Mouse (Mus musculus) right cerebral cortex, adult 18-20 months (tissue): ENCODE measurements around the gene Ackr2.

Source experiments
- DNase-seq: peaks from one replicate; pipeline ENCODE4 v3.0.0; 2022; ENCODE audit warnings: mixed read lengths

The Ackr2 gene

DNA sequence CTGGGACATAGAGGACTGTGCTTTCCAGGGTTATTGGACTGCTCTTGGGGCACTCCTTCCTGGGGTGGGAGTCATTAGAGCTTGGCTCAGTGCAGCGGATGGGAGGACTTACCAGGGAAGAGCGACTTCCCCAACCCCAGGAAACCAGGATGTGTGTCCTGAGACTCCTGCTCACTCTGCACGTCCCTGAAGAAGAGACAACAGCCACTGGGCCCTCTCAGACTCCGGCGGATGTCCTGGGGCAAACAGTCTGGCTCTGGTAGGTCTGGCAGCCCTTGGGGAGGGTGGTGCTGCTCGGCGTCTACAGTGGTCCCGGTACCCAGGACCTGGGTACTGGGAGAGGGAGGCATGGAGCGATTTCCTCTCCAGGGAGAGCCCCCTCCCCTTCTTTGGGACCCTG is at the start of gene Ackr2:
Gene Ackr2, plus strand, starts transcription at position 111 of the 400 bp plus-strand sequence.
- DNase-seq, result no peak

- no peak for DNase-seq
These were observed 43.9 kb upstream of the Ackr2 start for GRCm38 (mm10) chr9:121854246-121854645.

GRCm38 (mm10) chr9:121856649-121857416 is 41.3 kb upstream of the Ackr2 start:
- DNase-seq, result no peak

DNA sequence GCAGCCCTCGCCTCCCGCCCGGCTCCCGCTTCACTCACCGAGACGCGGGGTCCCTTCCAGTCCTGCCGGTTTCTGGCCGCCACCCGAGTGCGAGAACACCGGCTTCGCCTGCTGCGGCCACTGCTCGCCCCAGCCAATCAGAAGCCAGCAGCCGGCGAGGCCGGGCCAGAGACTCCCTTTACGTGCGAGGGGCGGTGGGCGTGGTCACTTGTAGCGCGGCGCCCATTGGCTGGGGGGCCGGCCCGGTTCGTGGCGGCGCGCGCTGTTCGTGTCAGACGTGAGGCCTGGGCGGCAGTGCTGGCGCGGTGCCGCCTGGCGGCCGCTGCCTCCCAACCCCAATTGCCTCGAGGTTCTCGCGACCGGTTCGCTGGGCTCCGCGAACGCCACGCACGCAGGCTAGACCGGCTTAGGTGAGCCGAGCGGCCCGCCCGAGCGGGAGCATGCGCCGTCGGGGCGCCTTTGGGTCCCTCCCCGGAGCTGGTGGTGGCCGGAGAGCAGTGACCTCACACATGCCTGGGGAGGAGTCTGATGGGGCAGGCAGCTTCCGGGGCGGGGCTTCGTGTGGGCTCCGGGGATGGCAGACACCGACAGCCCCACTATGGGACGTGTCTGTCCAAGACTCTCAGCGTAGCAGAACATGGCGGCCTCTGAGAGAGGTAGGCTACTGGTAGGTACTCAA is 40.5 kb upstream of the Ackr2 start:
- peak; percentile 99 for DNase-seq

GRCm38 (mm10) chr9:121858153-121858488 is 40.0 kb upstream of the Ackr2 start, which contains the start of gene Higd1a:
Higd1a (minus strand) TSS chr9:121858362.
- no peak for DNase-seq

DNA sequence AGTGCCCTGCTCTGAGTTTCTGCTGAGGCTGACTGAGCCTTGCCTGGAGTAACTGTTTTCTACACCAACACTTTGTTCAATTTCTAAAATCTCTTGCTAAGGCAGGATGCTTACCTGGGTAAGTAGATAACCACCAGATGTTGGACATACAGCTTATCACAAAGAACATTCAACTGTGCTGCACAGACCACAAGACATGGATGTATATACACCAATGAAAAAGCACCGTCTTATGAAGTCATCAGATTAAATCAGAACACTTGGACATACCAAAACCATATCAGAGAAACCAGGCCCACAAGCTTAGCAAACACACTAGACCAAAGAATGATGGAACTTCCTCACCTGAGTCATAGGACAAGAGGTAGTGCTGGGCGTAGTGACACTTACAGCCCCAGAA is 38.8 kb upstream of the Ackr2 start:
- DNase-seq, result no peak

- no peak for DNase-seq
These were observed 37.2 kb upstream of the Ackr2 start for GRCm38 (mm10) chr9:121860921-121861320.

DNA sequence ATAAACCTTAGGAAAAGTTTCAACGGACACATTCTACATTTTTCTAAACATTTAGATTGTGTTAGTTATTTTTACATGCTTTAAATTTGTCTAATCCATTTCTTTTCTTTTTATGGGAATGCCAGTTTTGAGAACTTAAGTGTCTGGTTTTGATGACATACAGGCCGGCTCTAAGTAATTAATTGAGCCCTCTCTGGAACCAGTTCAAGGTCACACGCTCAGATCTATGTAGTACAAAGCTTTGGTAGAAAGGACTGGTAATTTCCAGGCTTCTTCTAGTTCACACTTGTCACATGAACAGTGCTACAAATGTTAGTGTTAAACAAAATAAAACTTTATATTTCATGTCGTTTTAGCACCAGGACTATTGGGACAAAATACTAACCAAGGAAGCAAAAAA is 33.3 kb upstream of the Ackr2 start:
- DNase-seq, result no peak

- no peak for DNase-seq
These were observed 32.6 kb upstream of the Ackr2 start for GRCm38 (mm10) chr9:121865425-121866008.

DNA sequence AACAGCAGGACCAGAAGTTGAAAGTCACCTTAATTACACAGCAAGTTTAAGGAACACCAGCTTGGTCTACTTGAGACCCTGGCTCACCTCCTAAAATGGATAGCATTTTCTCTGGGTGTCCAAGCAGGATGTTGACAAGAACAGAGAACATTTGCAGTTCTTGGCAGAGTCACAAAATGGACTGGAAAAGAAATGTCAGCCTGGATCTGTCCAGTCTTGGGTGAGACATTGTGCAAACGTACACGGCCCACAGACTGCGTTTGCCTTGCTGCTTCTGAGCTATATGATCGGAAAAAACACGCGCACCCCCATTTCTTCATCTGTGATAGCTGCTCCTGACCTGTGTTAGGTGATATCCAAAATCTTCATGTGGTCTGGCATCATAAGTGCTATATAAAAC is 30.5 kb upstream of the Ackr2 start:
- DNase-seq, result no peak

DNA sequence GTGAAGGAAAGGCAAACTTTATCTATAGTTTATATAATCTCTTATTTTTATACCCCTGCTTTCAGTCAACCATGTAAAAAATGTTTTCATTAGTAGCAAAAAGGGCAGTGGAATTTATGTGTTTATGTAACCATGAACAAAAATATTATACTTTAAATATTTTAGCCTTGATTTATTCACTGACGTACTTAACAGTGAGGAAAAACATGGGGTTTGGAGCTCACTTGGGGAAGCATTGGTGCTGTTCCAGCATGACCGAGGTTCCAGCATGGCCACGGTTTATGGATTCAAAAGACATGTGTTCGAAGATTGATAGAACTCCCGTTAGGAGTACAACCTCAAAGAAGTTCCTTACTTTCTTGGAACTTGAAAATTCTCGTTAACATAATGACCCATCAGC is 29.9 kb upstream of the Ackr2 start:
- DNase-seq, result no peak

- DNase-seq, result no peak
These were observed 28.7 kb upstream of the Ackr2 start for GRCm38 (mm10) chr9:121869432-121869831.

GRCm38 (mm10) chr9:121869973-121870515 is 28.1 kb upstream of the Ackr2 start:
- DNase-seq, result no peak

- DNase-seq, result no peak
These were observed 26.0 kb upstream of the Ackr2 start for GRCm38 (mm10) chr9:121872062-121872683.

- DNase-seq, result no peak
These were observed 24.6 kb upstream of the Ackr2 start for GRCm38 (mm10) chr9:121873578-121873977.

GRCm38 (mm10) chr9:121877052-121877740 is 21.0 kb upstream of the Ackr2 start:
- peak; percentile 77 for DNase-seq

DNA sequence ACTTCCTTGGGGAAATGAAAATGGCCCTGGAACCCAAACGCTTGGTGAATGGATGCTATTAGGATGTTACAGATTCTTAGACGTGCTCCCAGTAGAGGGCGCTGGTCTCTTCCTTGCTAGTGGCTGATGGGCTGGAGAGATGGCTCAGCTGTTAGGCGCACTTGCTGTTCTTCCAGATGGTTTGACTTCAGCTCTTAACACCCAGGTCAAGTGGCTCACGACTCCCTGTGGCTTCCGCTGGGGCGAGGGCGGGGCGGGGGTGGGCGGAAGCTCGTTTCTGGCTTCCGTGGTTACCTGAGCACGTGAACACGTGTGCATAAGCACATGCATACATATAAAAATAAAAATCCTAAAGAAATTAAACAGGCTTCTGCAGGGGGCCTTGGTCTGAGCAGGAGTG is 17.3 kb upstream of the Ackr2 start:
- peak; percentile 67 for DNase-seq

GRCm38 (mm10) chr9:121881301-121881700 is 16.9 kb upstream of the Ackr2 start:
- DNase-seq, result peak; percentile 45

- DNase-seq, result no peak
These were observed 16.1 kb upstream of the Ackr2 start for GRCm38 (mm10) chr9:121882015-121882457.

DNA sequence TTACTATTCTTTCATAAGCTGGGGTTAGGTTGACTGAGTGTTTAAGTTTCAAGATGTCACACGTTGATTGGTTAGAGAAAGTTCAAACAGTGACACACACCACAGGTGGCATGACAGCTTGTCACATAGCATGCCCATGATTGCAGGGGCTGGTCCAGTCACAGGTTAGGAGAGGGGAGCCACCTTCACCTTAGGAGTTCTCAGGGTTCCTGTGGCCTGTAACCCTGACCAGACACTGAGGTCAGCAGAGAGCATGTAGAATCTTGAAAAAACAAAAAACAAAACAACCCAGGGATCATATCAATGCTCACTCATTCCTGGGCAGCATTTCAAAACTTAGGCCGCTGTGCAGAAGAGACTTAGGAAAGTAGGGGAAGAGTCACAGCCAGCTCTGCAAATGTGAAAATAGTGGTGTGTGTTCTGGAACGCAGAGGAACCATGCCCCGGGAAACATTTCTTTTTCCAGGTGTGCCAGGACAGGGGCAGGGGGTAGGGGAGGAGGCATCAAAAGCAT is 8.2 kb upstream of the Ackr2 start:
- DNase-seq, result no peak

DNA sequence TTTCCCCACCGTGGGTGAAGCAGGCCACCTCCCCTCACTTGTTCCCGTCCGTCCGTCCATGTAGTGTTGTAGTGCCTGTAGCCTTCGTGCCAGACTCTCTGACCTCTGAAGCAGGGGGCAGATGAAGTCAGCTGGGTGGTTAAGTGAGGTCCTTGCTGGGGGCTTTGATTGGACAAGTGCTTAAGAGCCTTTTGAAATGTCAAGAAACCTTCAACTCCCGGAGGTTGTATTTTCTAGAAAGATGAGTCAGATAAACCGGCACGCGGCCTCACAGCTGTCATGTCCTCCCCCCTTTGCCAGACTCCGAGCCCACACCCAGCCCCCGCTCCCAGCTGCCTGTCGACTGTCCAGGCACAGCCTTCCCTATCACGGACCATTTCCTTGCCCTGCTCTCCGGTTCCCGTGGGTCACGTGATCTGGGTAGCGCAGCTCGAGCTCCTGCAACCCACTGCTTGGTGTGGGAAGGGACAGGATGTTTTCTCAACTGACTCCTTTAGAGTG is 7.7 kb upstream of the Ackr2 start:
- peak; percentile 72 for DNase-seq

GRCm38 (mm10) chr9:121891301-121891700 is 6.9 kb upstream of the Ackr2 start:
- no peak for DNase-seq
